Mouse (Mus musculus): ENCODE measurements around the gene Zfx. TPM values are rescaled to one million over a fixed set of nuclear protein-coding genes. Genes with fewer than 3 reads are reported as not detected.

The Zfx gene
- polyA plus RNA-seq, 1 experiment from 2014 or later = 17.8 TPM

GRCm38 (mm10) chrX:94115882-94116281 lies 7.6 kb downstream of the Zfx start:
- DNase-seq (ENCODE audit: low spot score) (no peak), ATAC-seq (replicated peaks; ENCODE audit: low FRiP score) (no peak)
- H3K4me2 ChIP-seq = no peak overlapping the region
- no peak overlapping the region for H3K4me3 ChIP-seq (ENCODE audit: low read depth, low read length)
- no peaks in the 10 kb centered on the region for H3K9me3 ChIP-seq (ENCODE audit: control insufficient read depth, low read length)
- WGBS = 85% methylated on average over 6 of the region's 6 CpGs
- H3K4me1 ChIP-seq (replicated peaks; ENCODE audit: control insufficient read depth, insufficient read depth, low read length) = peaks cover 5% of the 10 kb centered on the region
- no peaks in the 10 kb centered on the region for H3K36me3 ChIP-seq (ENCODE audit: control insufficient read depth, insufficient read depth, low read length)
- H3K9ac ChIP-seq (ENCODE audit: low read depth, low read length) = no peak overlapping the region
- H3K27ac ChIP-seq (ENCODE audit: low read depth, low read length) = no peak overlapping the region
- 0 out of 2 replicates have a peak, but pooled peaks cover 7% of the 10 kb centered on the region for H3K27me3 ChIP-seq (replicated peaks; ENCODE audit: control insufficient read depth, insufficient read depth, low read length)

- Histone ChIP-seq H3K27me3 (replicated peaks; ENCODE audit: control insufficient read depth, insufficient read depth, low read length) (peaks cover 10% of the 10 kb centered on the region), H3K4me3 (ENCODE audit: low read depth, low read length) (no peak overlapping the region), H3K9me3 (ENCODE audit: control insufficient read depth, low read length) (no peaks in the 10 kb centered on the region), H3K27ac (ENCODE audit: low read depth, low read length) (no peak overlapping the region), H3K4me1 (replicated peaks; ENCODE audit: control insufficient read depth, insufficient read depth, low read length) (no peaks in the 10 kb centered on the region), H3K36me3 (ENCODE audit: control insufficient read depth, insufficient read depth, low read length) (no peaks in the 10 kb centered on the region), H3K9ac (ENCODE audit: low read depth, low read length) (no peak overlapping the region), H3K4me2 (no peak overlapping the region)
- ATAC-seq (replicated peaks; ENCODE audit: low FRiP score) (no peak), DNase-seq (ENCODE audit: low spot score) (no peak)
- WGBS = 63% methylated on average over 2 of the region's 2 CpGs
These were observed 17.5 kb downstream of the Zfx start for GRCm38 (mm10) chrX:94105964-94106363.

- DNase-seq (ENCODE audit: low spot score) (no peak), ATAC-seq (replicated peaks; ENCODE audit: low FRiP score) (no peak)
- Histone ChIP-seq H3K27me3 (replicated peaks; ENCODE audit: control insufficient read depth, insufficient read depth, low read length) (peaks cover 11% of the 10 kb centered on the region), H3K4me3 (ENCODE audit: low read depth, low read length) (no peak overlapping the region), H3K9me3 (ENCODE audit: control insufficient read depth, low read length) (no peaks in the 10 kb centered on the region), H3K27ac (ENCODE audit: low read depth, low read length) (no peak overlapping the region), H3K36me3 (ENCODE audit: control insufficient read depth, insufficient read depth, low read length) (no peaks in the 10 kb centered on the region), H3K4me1 (replicated peaks; ENCODE audit: control insufficient read depth, insufficient read depth, low read length) (no peaks in the 10 kb centered on the region), H3K4me2 (no peak overlapping the region), H3K9ac (ENCODE audit: low read depth, low read length) (no peak overlapping the region)
These were observed 20.6 kb downstream of the Zfx start for GRCm38 (mm10) chrX:94102938-94103337.

GRCm38 (mm10) chrX:94100561-94100960 lies 22.9 kb downstream of the Zfx start:
- H3K4me1 ChIP-seq (replicated peaks; ENCODE audit: control insufficient read depth, insufficient read depth, low read length) = no peaks in the 10 kb centered on the region
- DNase-seq (ENCODE audit: low spot score) = no peak
- no peaks in the 10 kb centered on the region for H3K9me3 ChIP-seq (ENCODE audit: control insufficient read depth, low read length)
- no peak for ATAC-seq (replicated peaks; ENCODE audit: low FRiP score)
- H3K36me3 ChIP-seq (ENCODE audit: control insufficient read depth, insufficient read depth, low read length) = peaks cover 3% of the 10 kb centered on the region; the same call in 1 of the 2 replicates
- no peak overlapping the region for H3K9ac ChIP-seq (ENCODE audit: low read depth, low read length)
- peaks cover 14% of the 10 kb centered on the region for H3K27me3 ChIP-seq (replicated peaks; ENCODE audit: control insufficient read depth, insufficient read depth, low read length)
- H3K4me3 ChIP-seq (ENCODE audit: low read depth, low read length) = no peak overlapping the region
- WGBS = 93% methylated on average over 1 of the region's 1 CpGs
- no peak overlapping the region for H3K27ac ChIP-seq (ENCODE audit: low read depth, low read length)
- no peak overlapping the region for H3K4me2 ChIP-seq

GRCm38 (mm10) chrX:94091001-94091400 lies 32.5 kb downstream of the Zfx start:
- no peaks in the 10 kb centered on the region for H3K36me3 ChIP-seq (ENCODE audit: control insufficient read depth, insufficient read depth, low read length)
- no peak overlapping the region for H3K9ac ChIP-seq (ENCODE audit: low read depth, low read length)
- H3K4me3 ChIP-seq (ENCODE audit: low read depth, low read length) = no peak overlapping the region
- ATAC-seq (replicated peaks; ENCODE audit: low FRiP score) (no peak), DNase-seq (ENCODE audit: low spot score) (no peak)
- no peaks in the 10 kb centered on the region for H3K9me3 ChIP-seq (ENCODE audit: control insufficient read depth, low read length)
- peaks cover 5% of the 10 kb centered on the region; the same call in 1 of the 2 replicates for H3K27me3 ChIP-seq (replicated peaks; ENCODE audit: control insufficient read depth, insufficient read depth, low read length)
- H3K4me2 ChIP-seq = no peak overlapping the region
- H3K27ac ChIP-seq (ENCODE audit: low read depth, low read length) = no peak overlapping the region
- H3K4me1 ChIP-seq (replicated peaks; ENCODE audit: control insufficient read depth, insufficient read depth, low read length) = no peaks in the 10 kb centered on the region
- WGBS = 76% methylated on average over 2 of the region's 2 CpGs

GRCm38 (mm10) chrX:94061246-94061645 lies 62.3 kb downstream of the Zfx start:
- Histone ChIP-seq H3K4me1 (replicated peaks; ENCODE audit: control insufficient read depth, insufficient read depth, low read length) (no peaks in the 10 kb centered on the region), H3K4me3 (ENCODE audit: low read depth, low read length) (no peak overlapping the region), H3K36me3 (ENCODE audit: control insufficient read depth, insufficient read depth, low read length) (no peaks in the 10 kb centered on the region), H3K27ac (ENCODE audit: low read depth, low read length) (no peak overlapping the region), H3K9me3 (ENCODE audit: control insufficient read depth, low read length) (no peaks in the 10 kb centered on the region), H3K9ac (ENCODE audit: low read depth, low read length) (no peak overlapping the region), H3K4me2 (no peak overlapping the region), H3K27me3 (replicated peaks; ENCODE audit: control insufficient read depth, insufficient read depth, low read length) (peaks cover 13% of the 10 kb centered on the region)
- WGBS = 52% methylated on average over 6 of the region's 6 CpGs
- ATAC-seq (replicated peaks; ENCODE audit: low FRiP score) = no peak
- no peak for DNase-seq (ENCODE audit: low spot score)

DNA sequence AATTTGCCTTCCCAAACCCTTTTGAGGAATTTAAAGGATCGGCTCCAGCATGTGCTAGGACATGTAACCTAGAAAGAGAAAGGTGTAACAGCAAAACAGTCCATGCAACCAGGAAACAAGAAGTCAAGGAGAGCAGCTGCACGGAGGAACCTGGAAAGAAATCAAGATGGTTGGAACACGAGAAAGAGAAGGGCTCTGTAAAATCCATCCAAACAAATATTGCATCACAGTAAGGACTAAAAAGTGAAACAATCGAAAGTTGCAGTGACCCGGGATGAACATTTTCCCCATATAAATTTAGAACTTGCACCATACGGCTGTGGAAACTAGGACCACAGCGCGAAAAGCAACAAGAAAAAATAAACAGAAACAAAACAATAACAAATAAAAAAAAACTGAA lies 62.8 kb downstream of the Zfx start:
- H3K9me3 ChIP-seq (ENCODE audit: control insufficient read depth, low read length) = no peaks in the 10 kb centered on the region
- no peaks in the 10 kb centered on the region for H3K36me3 ChIP-seq (ENCODE audit: control insufficient read depth, insufficient read depth, low read length)
- H3K4me1 ChIP-seq (replicated peaks; ENCODE audit: control insufficient read depth, insufficient read depth, low read length) = no peaks in the 10 kb centered on the region
- ATAC-seq (replicated peaks; ENCODE audit: low FRiP score) (no peak), DNase-seq (ENCODE audit: low spot score) (no peak)
- no peak overlapping the region for H3K9ac ChIP-seq (ENCODE audit: low read depth, low read length)
- WGBS = 74% methylated on average over 8 of the region's 8 CpGs
- H3K4me2 ChIP-seq = no peak overlapping the region
- peaks cover 14% of the 10 kb centered on the region for H3K27me3 ChIP-seq (replicated peaks; ENCODE audit: control insufficient read depth, insufficient read depth, low read length)
- no peak overlapping the region for H3K27ac ChIP-seq (ENCODE audit: low read depth, low read length)
- no peak overlapping the region for H3K4me3 ChIP-seq (ENCODE audit: low read depth, low read length)

- H3K27me3 ChIP-seq (replicated peaks; ENCODE audit: control insufficient read depth, insufficient read depth, low read length) = peaks cover 14% of the 10 kb centered on the region
- H3K9me3 ChIP-seq (ENCODE audit: control insufficient read depth, low read length) = no peaks in the 10 kb centered on the region
- H3K36me3 ChIP-seq (ENCODE audit: control insufficient read depth, insufficient read depth, low read length) = no peaks in the 10 kb centered on the region
- ATAC-seq (replicated peaks; ENCODE audit: low FRiP score) (no peak), DNase-seq (ENCODE audit: low spot score) (no peak)
- no peaks in the 10 kb centered on the region for H3K4me1 ChIP-seq (replicated peaks; ENCODE audit: control insufficient read depth, insufficient read depth, low read length)
- no peak overlapping the region for H3K4me2 ChIP-seq
- no peak overlapping the region for H3K4me3 ChIP-seq (ENCODE audit: low read depth, low read length)
- 46% methylated on average over 6 of the region's 6 CpGs for WGBS
- no peak overlapping the region for H3K27ac ChIP-seq (ENCODE audit: low read depth, low read length)
- H3K9ac ChIP-seq (ENCODE audit: low read depth, low read length) = no peak overlapping the region
These were observed 64.8 kb downstream of the Zfx start for GRCm38 (mm10) chrX:94058748-94059147.

GRCm38 (mm10) chrX:94049048-94049447 lies 74.5 kb downstream of the Zfx start:
- Histone ChIP-seq H3K27ac (ENCODE audit: low read depth, low read length) (no peak overlapping the region), H3K4me2 (no peak overlapping the region), H3K4me3 (ENCODE audit: low read depth, low read length) (no peak overlapping the region), H3K36me3 (ENCODE audit: control insufficient read depth, insufficient read depth, low read length) (no peaks in the 10 kb centered on the region), H3K27me3 (replicated peaks; ENCODE audit: control insufficient read depth, insufficient read depth, low read length) (peaks cover 18% of the 10 kb centered on the region), H3K9me3 (ENCODE audit: control insufficient read depth, low read length) (no peaks in the 10 kb centered on the region), H3K9ac (ENCODE audit: low read depth, low read length) (no peak overlapping the region), H3K4me1 (replicated peaks; ENCODE audit: control insufficient read depth, insufficient read depth, low read length) (no peaks in the 10 kb centered on the region)
- ATAC-seq (replicated peaks; ENCODE audit: low FRiP score) = no peak
- whole genome bisulfite sequencing = 70% methylated on average over 3 of the region's 3 CpGs
- DNase-seq (ENCODE audit: low spot score) = no peak
